Comparison of ENCODE assay signal across 7 mouse cellular contexts in genomic region chr12:51865790-51866179, GRCm38 (mm10). TPM values are rescaled to one million over a fixed set of nuclear protein-coding genes. Genes with fewer than 3 reads are reported as not detected.
A peak's percentile ranks its signal among the peaks of the same experiment; 100 is the strongest.
DNase-seq lines count a peak whose midpoint lies in the region; ATAC-seq and TF ChIP-seq lines count a peak whose summit lies in the region.

No protein-coding gene starts in this region.

- 30% methylated on average over 4 of the region's 4 CpGs for WGBS in thymus, adult 2 months
- WGBS in heart, embryonic 15.5 days: 51% methylated on average over 4 of the region's 4 CpGs
- WGBS in limb, embryonic 14.5 days: 57% methylated on average over 4 of the region's 4 CpGs
- WGBS in midbrain, embryonic 16.5 days: 9% methylated on average over 4 of the region's 4 CpGs

- H3K4me1 ChIP-seq in thymus, adult 2 months (replicated peaks; ENCODE audit: control insufficient read depth, insufficient read depth, low read length): peaks cover 45% of the 10 kb centered on the region
- peaks cover 10% of the 10 kb centered on the region for H3K4me1 ChIP-seq in heart, embryonic 15.5 days (replicated peaks)
- H3K4me1 ChIP-seq in limb, embryonic 14.5 days (ENCODE audit: control insufficient read depth, insufficient read depth, low read length): peaks cover 7% of the 10 kb centered on the region
- peaks cover 9% of the 10 kb centered on the region for H3K4me1 ChIP-seq in midbrain, embryonic 16.5 days (ENCODE audit: control insufficient read depth, insufficient read depth, low read length)

- no peak for ATAC-seq in heart, embryonic 15.5 days (replicated peaks; ENCODE audit: insufficient number of reproducible peaks, insufficient read depth, low FRiP score, low read depth)
- peak; percentile 67; the same call in 1 of the 2 replicates for ATAC-seq in limb, embryonic 14.5 days (ENCODE audit: low FRiP score, low read depth)
- peak; percentile 94 for ATAC-seq in midbrain, embryonic 16.5 days

- H3K4me2 ChIP-seq in heart, embryonic 15.5 days: no peak overlapping the region
- no peak overlapping the region for H3K4me2 ChIP-seq in limb, embryonic 14.5 days (replicated peaks; ENCODE audit: low read depth, low read length, severe bottlenecking)
- no peak overlapping the region for H3K4me2 ChIP-seq in midbrain, embryonic 16.5 days (ENCODE audit: low read length)

- no peak overlapping the region for H3K4me3 ChIP-seq in thymus, adult 2 months (ENCODE audit: control insufficient read depth, insufficient read depth, low read length)
- H3K4me3 ChIP-seq in heart, embryonic 15.5 days: no peak overlapping the region
- H3K4me3 ChIP-seq in limb, embryonic 14.5 days (replicated peaks; ENCODE audit: low read length): no peak overlapping the region
- no peak overlapping the region for H3K4me3 ChIP-seq in midbrain, embryonic 16.5 days (ENCODE audit: low read depth, low read length)

- TF ChIP-seq POLR2A in thymus, adult 2 months (IDR thresholded peaks at IDR 0.05; ENCODE audit: control insufficient read depth, extremely low read depth, insufficient read depth, low read length, poor library complexity): no peak
- no peak for TF ChIP-seq POLR2A in limb, embryonic 14.5 days (IDR thresholded peaks at IDR 0.05; ENCODE audit: borderline replicate concordance, extremely low read depth, insufficient read depth, insufficient read length)

- H3K9me3 ChIP-seq in heart, embryonic 15.5 days (replicated peaks): no peaks in the 10 kb centered on the region
- no peaks in the 10 kb centered on the region for H3K9me3 ChIP-seq in limb, embryonic 14.5 days (ENCODE audit: control insufficient read depth, low read length)
- no peaks in the 10 kb centered on the region for H3K9me3 ChIP-seq in midbrain, embryonic 16.5 days (replicated peaks; ENCODE audit: control insufficient read depth, low read length, poor library complexity, severe bottlenecking)

- no peak for TF ChIP-seq CTCF in thymus, adult 2 months (IDR thresholded peaks at IDR 0.05; ENCODE audit: borderline replicate concordance, control insufficient read depth, extremely low read depth, insufficient read depth, low read length, poor library complexity)

- H3K27ac ChIP-seq in thymus, adult 2 months (ENCODE audit: control insufficient read depth, insufficient read depth, low read length): peak overlapping the region; percentile 89
- 0 out of 2 replicates have a peak overlapping the region, but pooled peaks have one; percentile 21 for H3K27ac ChIP-seq in heart, embryonic 15.5 days
- no peak overlapping the region for H3K27ac ChIP-seq in limb, embryonic 14.5 days (replicated peaks; ENCODE audit: low read depth, low read length)
- peak overlapping the region; percentile 62 for H3K27ac ChIP-seq in midbrain, embryonic 16.5 days (ENCODE audit: low read length)

- no peak overlapping the region for H3K9ac ChIP-seq in heart, embryonic 15.5 days
- no peak overlapping the region for H3K9ac ChIP-seq in limb, embryonic 14.5 days (ENCODE audit: low read depth, low read length, severe bottlenecking)
- H3K9ac ChIP-seq in midbrain, embryonic 16.5 days (ENCODE audit: low read depth, low read length): no peak overlapping the region; the same call in 1 of the 2 replicates

- no peaks in the 10 kb centered on the region for H3K27me3 ChIP-seq in thymus, adult 2 months (ENCODE audit: control insufficient read depth, insufficient read depth, low read length)
- H3K27me3 ChIP-seq in heart, embryonic 15.5 days: no peaks in the 10 kb centered on the region
- no peaks in the 10 kb centered on the region for H3K27me3 ChIP-seq in limb, embryonic 14.5 days (ENCODE audit: control insufficient read depth, insufficient read depth, low read length)
- H3K27me3 ChIP-seq in midbrain, embryonic 16.5 days (ENCODE audit: control insufficient read depth, insufficient read depth, low read depth, low read length): no peaks in the 10 kb centered on the region

- no peaks in the 10 kb centered on the region for H3K36me3 ChIP-seq in thymus, adult 2 months (ENCODE audit: control insufficient read depth, insufficient read depth, low read length)
- no peaks in the 10 kb centered on the region for H3K36me3 ChIP-seq in heart, embryonic 15.5 days
- no peaks in the 10 kb centered on the region for H3K36me3 ChIP-seq in limb, embryonic 14.5 days (ENCODE audit: control insufficient read depth, insufficient read depth, low read length)
- H3K36me3 ChIP-seq in midbrain, embryonic 16.5 days (ENCODE audit: control insufficient read depth, insufficient read depth, low read length): no peaks in the 10 kb centered on the region

- peak; percentile 28 for DNase-seq in thymus, adult 2 months
- no peak for DNase-seq in thymus, postnatal 10 days (ENCODE audit: low spot score in 2 of 2)
- peak; percentile 69 for DNase-seq in embryo, embryonic 10.5 days (ENCODE audit: low spot score)
- peak; percentile 52 for DNase-seq in limb, embryonic 14.5 days (ENCODE audit: low spot score)
- DNase-seq in frontal cortex, postnatal 10 days (ENCODE audit: low spot score in 2 of 2): no peak

RNA-seq across cellular contexts. Expression of gene Hectd1, which starts 36.4 kb away (rescaled TPM):
- polyA plus RNA-seq in thymus, adult 2 months (2012; rRNA removed): 27.7 and 29.6 TPM in 2 replicates
- 30.8 and 32.4 TPM in 2 replicates for polyA plus RNA-seq in heart, embryonic 15.5 days (2015; fragmentation: Nextera tagmentation; extraction: Ambion mirVana)
- 32.8 and 35.8 TPM in 2 replicates for polyA plus RNA-seq in limb, embryonic 14.5 days (2012; rRNA removed)
- 44.0 and 45.6 TPM in 2 replicates for polyA plus RNA-seq in limb, embryonic 14.5 days (2014; fragmentation: Nextera tagmentation; extraction: Ambion mirVana)
- polyA plus RNA-seq in midbrain, embryonic 16.5 days (2015; fragmentation: Nextera tagmentation; extraction: Ambion mirVana): 34.1 and 36.2 TPM in 2 replicates

Comparison
In these comparisons a context has a peak if more than half of its experiments do, and no peak if none do; other contexts are left out.
1. DNase-seq: peak in thymus, adult 2 months (single experiment), embryo, embryonic 10.5 days (single experiment) and limb, embryonic 14.5 days (single experiment); none in thymus, postnatal 10 days (0 of 2) and frontal cortex, postnatal 10 days (0 of 2).